Mouse (Mus musculus): ENCODE measurements at regions not wholly inside any gene's neighbourhood (a gene's known extent, or its start where the extent isn't known, plus 50 kb on each side); places are given as distances from the start of the nearest gene placed in this dataset.

GRCm38 (mm10) chr10:3630763-3631223 is 90.8 kb downstream of the Iyd start:
- H3K27me3 ChIP-seq (ENCODE audit: control insufficient read depth, insufficient read depth, low read length) = no peaks in the 10 kb centered on the region
- H3K4me3 ChIP-seq (ENCODE audit: control insufficient read depth, low read depth, low read length) = no peak overlapping the region
- no peaks in the 10 kb centered on the region; the same call in 1 of the 2 replicates for H3K4me1 ChIP-seq (ENCODE audit: control insufficient read depth, insufficient read depth, low read length)
- H3K27ac ChIP-seq (ENCODE audit: control insufficient read depth, insufficient read depth, low read depth, low read length) = no peak overlapping the region; the same call in 1 of the 2 replicates
- TF ChIP-seq CTCF (IDR thresholded peaks at IDR 0.05; ENCODE audit: control insufficient read depth, insufficient read depth, insufficient replicate concordance, low read depth, low read length) = no peak
- no peak for TF ChIP-seq POLR2A (IDR thresholded peaks at IDR 0.05; ENCODE audit: control insufficient read depth, low read depth, low read length)
- no peaks in the 10 kb centered on the region for H3K36me3 ChIP-seq (ENCODE audit: control insufficient read depth, insufficient read depth, low read length)

- Histone ChIP-seq H3K4me1 (ENCODE audit: control insufficient read depth, insufficient read depth, low read length) (no peaks in the 10 kb centered on the region; the same call in 1 of the 2 replicates), H3K4me3 (ENCODE audit: control insufficient read depth, low read depth, low read length) (no peak overlapping the region), H3K36me3 (ENCODE audit: control insufficient read depth, insufficient read depth, low read length) (no peaks in the 10 kb centered on the region), H3K27ac (ENCODE audit: control insufficient read depth, insufficient read depth, low read depth, low read length) (peak overlapping the region; percentile 74), H3K27me3 (ENCODE audit: control insufficient read depth, insufficient read depth, low read length) (no peaks in the 10 kb centered on the region)
- TF ChIP-seq CTCF (IDR thresholded peaks at IDR 0.05; ENCODE audit: control insufficient read depth, insufficient read depth, insufficient replicate concordance, low read depth, low read length) = no peak
- no peak for TF ChIP-seq POLR2A (IDR thresholded peaks at IDR 0.05; ENCODE audit: control insufficient read depth, low read depth, low read length)
Measured at GRCm38 (mm10) chr10:3633871-3634496, 93.9 kb downstream of the Iyd start.

GRCm38 (mm10) chr10:3644111-3644510 is 96.1 kb upstream of the Plekhg1 start:
- Histone ChIP-seq H3K27ac (ENCODE audit: control insufficient read depth, insufficient read depth, low read depth, low read length) (no peak overlapping the region), H3K36me3 (ENCODE audit: control insufficient read depth, insufficient read depth, low read length) (no peaks in the 10 kb centered on the region)
- TF ChIP-seq CTCF (IDR thresholded peaks at IDR 0.05; ENCODE audit: control insufficient read depth, insufficient read depth, insufficient replicate concordance, low read depth, low read length) (no peak), POLR2A (IDR thresholded peaks at IDR 0.05; ENCODE audit: control insufficient read depth, low read depth, low read length) (no peak)

GRCm38 (mm10) chr10:3645030-3645429 is 95.1 kb upstream of the Plekhg1 start:
- H3K27me3 ChIP-seq (ENCODE audit: control insufficient read depth, insufficient read depth, low read length) = no peaks in the 10 kb centered on the region
- no peaks in the 10 kb centered on the region for H3K36me3 ChIP-seq (ENCODE audit: control insufficient read depth, insufficient read depth, low read length)
- no peaks in the 10 kb centered on the region for H3K4me1 ChIP-seq (ENCODE audit: control insufficient read depth, insufficient read depth, low read length)
- no peak overlapping the region for H3K4me3 ChIP-seq (ENCODE audit: control insufficient read depth, low read depth, low read length)
- TF ChIP-seq POLR2A (IDR thresholded peaks at IDR 0.05; ENCODE audit: control insufficient read depth, low read depth, low read length) (no peak), CTCF (IDR thresholded peaks at IDR 0.05; ENCODE audit: control insufficient read depth, insufficient read depth, insufficient replicate concordance, low read depth, low read length) (no peak)
- no peak overlapping the region for H3K27ac ChIP-seq (ENCODE audit: control insufficient read depth, insufficient read depth, low read depth, low read length)

More at GRCm38 (mm10) chr10:3644111-3644510, 96.1 kb upstream of the Plekhg1 start:
- H3K4me1 ChIP-seq (ENCODE audit: control insufficient read depth, insufficient read depth, low read length) = no peaks in the 10 kb centered on the region
- no peak overlapping the region for H3K4me3 ChIP-seq (ENCODE audit: control insufficient read depth, low read depth, low read length)
- no peaks in the 10 kb centered on the region for H3K27me3 ChIP-seq (ENCODE audit: control insufficient read depth, insufficient read depth, low read length)

- Histone ChIP-seq H3K4me1 (ENCODE audit: control insufficient read depth, insufficient read depth, low read length) (no peaks in the 10 kb centered on the region), H3K36me3 (ENCODE audit: control insufficient read depth, insufficient read depth, low read length) (no peaks in the 10 kb centered on the region), H3K27me3 (ENCODE audit: control insufficient read depth, insufficient read depth, low read length) (no peaks in the 10 kb centered on the region), H3K4me3 (ENCODE audit: control insufficient read depth, low read depth, low read length) (no peak overlapping the region), H3K27ac (ENCODE audit: control insufficient read depth, insufficient read depth, low read depth, low read length) (no peak overlapping the region)
- TF ChIP-seq POLR2A (IDR thresholded peaks at IDR 0.05; ENCODE audit: control insufficient read depth, low read depth, low read length) (no peak), CTCF (IDR thresholded peaks at IDR 0.05; ENCODE audit: control insufficient read depth, insufficient read depth, insufficient replicate concordance, low read depth, low read length) (no peak)
Measured at GRCm38 (mm10) chr10:3646151-3646910, 93.8 kb upstream of the Plekhg1 start.

- no peaks in the 10 kb centered on the region for H3K27me3 ChIP-seq (ENCODE audit: control insufficient read depth, insufficient read depth, low read length)
- no peak overlapping the region for H3K4me3 ChIP-seq (ENCODE audit: control insufficient read depth, low read depth, low read length)
- H3K27ac ChIP-seq (ENCODE audit: control insufficient read depth, insufficient read depth, low read depth, low read length) = no peak overlapping the region
- TF ChIP-seq POLR2A (IDR thresholded peaks at IDR 0.05; ENCODE audit: control insufficient read depth, low read depth, low read length) = no peak
- TF ChIP-seq CTCF (IDR thresholded peaks at IDR 0.05; ENCODE audit: control insufficient read depth, insufficient read depth, insufficient replicate concordance, low read depth, low read length) = no peak
- H3K36me3 ChIP-seq (ENCODE audit: control insufficient read depth, insufficient read depth, low read length) = no peaks in the 10 kb centered on the region
- no peaks in the 10 kb centered on the region for H3K4me1 ChIP-seq (ENCODE audit: control insufficient read depth, insufficient read depth, low read length)
Measured at GRCm38 (mm10) chr10:3647811-3648731, 92.1 kb upstream of the Plekhg1 start.
